Mouse (Mus musculus) embryonic facial prominence, embryonic 15.5 days (tissue): ENCODE measurements around the gene Mmp15. TPM values are rescaled to one million over a fixed set of nuclear protein-coding genes. Genes with fewer than 3 reads are reported as not detected.

Experiments
- ATAC-seq: fragments of 200-750 bp; cut with Nextera tagmentation; 2 replicates; pipeline ENCODE4 v1.8.0; 2017; ENCODE audit warnings: low read depth, moderate TSS enrichment; ENCODE audit not compliant: insufficient number of reproducible peaks, low FRiP score, low TSS enrichment
- H3K27ac ChIP-seq: fragments of 300-500 bp; sonication (generic); replicated peaks from 2 replicates; pipeline ENCODE4 v1.5.1; 2015; ENCODE audit warnings: mild to moderate bottlenecking, inconsistent platforms
- H3K27me3 ChIP-seq: fragments of 300-500 bp; sonication (generic); 2 replicates; pipeline ENCODE4 v1.6.1; 2015; ENCODE audit warnings: inconsistent platforms
- H3K36me3 ChIP-seq: fragments of 300-500 bp; sonication (generic); 2 replicates; pipeline ENCODE4 v1.6.1; 2015; ENCODE audit warnings: mild to moderate bottlenecking, inconsistent platforms
- H3K4me1 ChIP-seq: fragments of 300-500 bp; sonication (generic); 2 replicates; pipeline ENCODE4 v1.6.1; 2015; ENCODE audit warnings: inconsistent platforms
- H3K4me2 ChIP-seq: fragments of 300-500 bp; sonication (generic); replicated peaks from 2 replicates; pipeline ENCODE4 v1.6.1; 2015; ENCODE audit warnings: mild to moderate bottlenecking, inconsistent platforms
- H3K4me3 ChIP-seq: fragments of 300-500 bp; sonication (generic); replicated peaks from 2 replicates; pipeline ENCODE4 v1.5.1; 2015; ENCODE audit warnings: mild to moderate bottlenecking, inconsistent platforms
- H3K9ac ChIP-seq: fragments of 300-500 bp; sonication (generic); 2 replicates; pipeline ENCODE4 v1.6.1; 2015; ENCODE audit warnings: inconsistent platforms
- H3K9me3 ChIP-seq: fragments of 300-500 bp; sonication (generic); replicated peaks from 2 replicates; pipeline ENCODE4 v1.6.1; 2016; ENCODE audit warnings: inconsistent platforms
- WGBS: fragments of 180-500 bp; shearing (Covaris S2); methylation state at CpG from one replicate; pipeline ENCODE4 v1.1.7; 2015; 5-methylcytosine and 5-hydroxymethylcytosine counted together
- polyA plus RNA-seq: library from polyadenylated mRNA; unstranded; fragments of >200 nt; fragmentation: Nextera tagmentation; extraction: Ambion mirVana; gene quantifications from 2 replicates; pipeline ENCODE4 v1.2.1, GENCODE M21; 2015

Gene Mmp15
- polyA plus RNA-seq, 1 experiment from 2014 or later = 13.0 TPM

DNA sequence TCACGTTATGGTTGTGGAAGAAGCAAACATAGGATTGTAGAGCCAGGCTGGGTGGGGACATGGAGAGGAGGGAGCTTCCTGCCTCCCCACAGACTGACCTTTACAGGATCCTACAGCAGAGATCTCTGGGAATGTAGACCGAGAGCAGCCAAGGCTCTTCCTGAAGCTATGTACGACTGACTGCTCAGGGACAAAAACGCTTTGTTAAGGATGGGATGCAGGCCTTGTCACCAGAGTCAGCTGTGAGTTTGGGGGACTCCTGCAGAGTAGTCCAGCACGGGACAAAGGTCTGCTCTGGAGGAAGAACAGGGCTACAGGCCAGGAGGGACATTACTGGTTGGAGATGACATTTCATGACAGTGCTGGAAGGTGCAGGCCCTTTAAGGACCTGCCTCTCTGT lies 27.4 kb upstream of the Mmp15 start:
- H3K9ac ChIP-seq = no peak overlapping the region
- no peak overlapping the region for H3K27ac ChIP-seq
- H3K36me3 ChIP-seq = peaks cover 54% of the 10 kb centered on the region
- no peak overlapping the region for H3K4me3 ChIP-seq
- H3K27me3 ChIP-seq = no peaks in the 10 kb centered on the region
- H3K9me3 ChIP-seq = no peaks in the 10 kb centered on the region
- no peak for ATAC-seq
- 47% methylated on average over 5 of the region's 5 CpGs for WGBS
- H3K4me1 ChIP-seq = peaks cover 20% of the 10 kb centered on the region
- H3K4me2 ChIP-seq = no peak overlapping the region

DNA sequence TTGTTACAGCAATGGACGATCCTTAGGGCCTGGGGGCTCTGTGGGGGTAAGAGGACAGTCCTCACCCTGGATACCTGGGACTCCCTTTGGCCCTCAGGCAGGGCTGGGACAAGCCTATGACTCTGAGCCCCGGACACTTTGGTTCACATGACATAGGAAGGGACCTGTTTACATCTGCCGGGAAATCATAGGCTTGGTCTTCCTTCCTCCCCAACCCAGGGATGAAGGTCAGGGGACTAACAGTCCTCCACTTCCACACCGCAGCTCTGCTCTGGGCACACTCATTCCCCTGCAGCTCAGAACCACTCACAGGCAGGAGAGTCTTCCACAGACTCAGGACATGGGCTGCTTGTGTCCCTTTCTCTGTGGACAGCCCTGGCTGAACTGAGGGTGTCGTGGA lies 25.2 kb upstream of the Mmp15 start:
- ATAC-seq = no peak
- H3K27ac ChIP-seq = no peak overlapping the region
- no peak overlapping the region for H3K4me2 ChIP-seq
- peaks cover 54% of the 10 kb centered on the region for H3K36me3 ChIP-seq
- 82% methylated on average over 5 of the region's 5 CpGs for WGBS
- H3K9me3 ChIP-seq = no peaks in the 10 kb centered on the region
- no peaks in the 10 kb centered on the region for H3K27me3 ChIP-seq
- no peak overlapping the region for H3K4me3 ChIP-seq
- H3K4me1 ChIP-seq = peaks cover 17% of the 10 kb centered on the region
- H3K9ac ChIP-seq = no peak overlapping the region

DNA sequence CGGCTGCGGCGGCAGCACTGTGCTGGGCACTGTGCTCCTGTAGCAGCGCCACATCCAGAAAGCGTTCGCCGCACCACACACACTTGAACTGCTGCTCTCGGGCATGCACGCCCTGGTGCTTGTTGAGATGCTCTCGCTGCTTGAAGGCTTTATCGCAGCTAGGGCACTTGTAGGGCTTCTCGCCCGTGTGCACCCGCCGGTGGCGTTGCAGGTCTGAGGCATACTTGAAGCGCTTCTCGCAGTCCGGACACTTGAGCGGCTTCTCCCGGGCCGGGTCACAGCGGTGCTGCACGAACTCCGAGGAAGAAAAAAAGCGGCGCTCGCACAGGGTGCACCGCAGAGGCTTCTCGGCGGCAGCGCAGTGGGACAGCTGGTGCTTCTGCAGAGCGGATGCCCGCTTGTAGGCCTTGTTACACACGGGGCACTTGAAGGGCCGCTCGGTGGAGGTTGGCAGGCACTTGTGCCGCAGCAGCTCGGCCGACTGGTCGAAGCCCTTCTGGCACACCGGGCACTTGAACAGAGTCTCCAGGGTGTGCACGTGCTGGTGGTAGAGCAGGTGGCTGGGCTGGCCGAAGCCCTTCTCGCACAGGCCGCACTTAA lies 24.1 kb upstream of the Mmp15 start:
- no peak overlapping the region for H3K4me3 ChIP-seq
- 89% methylated on average over 46 of the region's 46 CpGs for WGBS
- no peaks in the 10 kb centered on the region for H3K27me3 ChIP-seq
- H3K9ac ChIP-seq = no peak overlapping the region
- H3K4me2 ChIP-seq = no peak overlapping the region
- H3K4me1 ChIP-seq = peaks cover 23% of the 10 kb centered on the region
- H3K9me3 ChIP-seq = no peaks in the 10 kb centered on the region
- peaks cover 54% of the 10 kb centered on the region for H3K36me3 ChIP-seq
- H3K27ac ChIP-seq = no peak overlapping the region
- ATAC-seq = no peak

DNA sequence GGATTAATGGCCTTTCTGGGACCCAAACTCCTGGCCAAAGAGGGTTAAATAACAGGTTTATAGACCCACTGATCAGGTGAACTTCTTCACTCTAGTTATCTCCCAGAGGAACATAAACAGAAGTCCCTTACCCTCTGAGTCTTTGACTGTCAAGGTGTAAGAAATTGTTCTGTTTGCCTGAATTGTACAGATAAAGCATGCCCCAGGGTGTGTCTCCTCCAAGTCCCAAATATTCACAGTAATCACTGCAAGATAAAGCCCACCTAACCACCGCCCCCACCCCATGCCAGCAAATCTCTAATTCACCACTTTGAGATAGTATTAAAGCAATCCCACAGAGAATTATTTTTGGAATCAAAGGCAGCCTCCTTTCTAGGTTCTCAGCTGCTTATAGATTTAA lies 21.7 kb upstream of the Mmp15 start:
- Histone ChIP-seq H3K4me3 (peak overlapping the region; percentile 85), H3K4me2 (peak overlapping the region; percentile 80), H3K27me3 (no peaks in the 10 kb centered on the region), H3K9me3 (no peaks in the 10 kb centered on the region), H3K4me1 (peaks cover 28% of the 10 kb centered on the region), H3K9ac (peak overlapping the region; percentile 78), H3K36me3 (peaks cover 53% of the 10 kb centered on the region), H3K27ac (no peak overlapping the region)
- 44% methylated on average over 1 of the region's 1 CpGs for WGBS
- no peak for ATAC-seq

DNA sequence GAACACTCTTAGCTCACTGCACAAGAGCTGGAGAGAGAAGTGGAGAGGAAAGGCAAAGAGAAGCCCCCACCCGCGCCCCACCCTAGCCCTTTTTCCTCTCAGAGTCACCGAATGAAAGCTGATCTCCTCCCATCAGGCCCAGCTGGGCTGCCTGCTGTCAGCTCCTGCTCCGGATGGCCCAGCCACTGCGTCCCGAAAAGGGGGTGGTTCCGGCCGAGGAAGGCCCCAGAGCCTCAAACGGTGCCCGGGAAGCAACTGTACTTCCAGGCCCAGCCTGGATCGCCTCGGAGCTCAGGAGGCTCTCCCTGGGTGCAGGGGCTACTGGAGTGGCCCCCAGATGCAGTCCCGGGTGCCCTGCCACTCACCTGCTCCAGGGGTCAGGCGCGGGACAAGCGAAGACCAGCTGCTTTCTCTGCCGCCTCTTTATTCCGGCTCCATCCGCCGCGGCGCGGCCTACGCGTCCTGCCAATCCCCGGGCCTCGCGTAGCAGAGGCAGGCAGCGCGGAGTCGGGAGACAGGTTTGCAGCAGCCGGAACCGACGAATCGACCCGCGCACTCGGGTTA lies 20.8 kb upstream of the Mmp15 start:
- peak; percentile 51 for ATAC-seq
- Histone ChIP-seq H3K9ac (peak overlapping the region; percentile 78), H3K4me2 (peak overlapping the region; percentile 80), H3K4me3 (peak overlapping the region; percentile 85), H3K27me3 (no peaks in the 10 kb centered on the region), H3K4me1 (peaks cover 28% of the 10 kb centered on the region), H3K27ac (peak overlapping the region; percentile 98), H3K9me3 (no peaks in the 10 kb centered on the region), H3K36me3 (peaks cover 45% of the 10 kb centered on the region)
- under 1% methylated on average over 38 of the region's 38 CpGs for WGBS

DNA sequence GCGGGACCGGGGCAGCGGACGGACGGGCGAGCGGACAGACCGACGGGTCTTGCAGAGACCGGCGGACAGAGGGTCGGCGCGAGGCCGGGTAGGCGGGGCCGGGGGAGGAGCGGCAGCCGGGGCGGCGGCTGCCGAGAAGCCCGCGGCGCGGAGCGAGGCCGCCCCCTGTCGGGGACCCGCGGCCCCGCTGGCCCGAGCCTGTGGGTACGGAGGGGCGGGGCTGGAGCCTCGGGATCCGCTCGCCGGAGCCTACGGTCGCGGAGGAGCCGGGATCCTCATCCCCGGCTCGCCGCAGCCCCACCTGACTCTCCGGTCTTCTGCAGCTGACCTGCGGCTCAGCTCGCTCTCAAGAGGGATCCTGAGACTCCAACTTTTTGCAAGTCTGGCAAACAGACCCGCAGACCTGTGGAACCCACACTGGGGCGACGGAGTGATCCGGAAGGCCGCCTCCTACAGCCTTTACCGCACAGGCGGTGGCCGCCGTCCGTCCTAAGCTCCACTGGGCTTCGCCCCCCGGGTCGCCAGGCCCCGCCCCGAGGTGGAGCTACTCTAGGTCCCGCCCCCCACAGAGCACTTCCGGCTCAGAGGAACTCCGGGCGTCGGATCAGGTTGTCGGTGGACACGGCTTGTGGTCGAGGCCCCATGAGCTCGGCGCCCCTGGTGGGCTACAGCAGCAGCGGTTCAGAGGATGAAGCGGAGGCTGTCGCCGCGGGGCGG lies 20.2 kb upstream of the Mmp15 start, which contains the start of the genes Zfp319 and Usb1:
Zfp319 (minus strand) TSS at position 231 of the 717 bp plus-strand sequence.
Usb1 (plus strand) TSS at position 565 of the 717 bp plus-strand sequence.
- ATAC-seq = peak; percentile 95
- peak within 1 kb of the TSS; percentile 80 for H3K4me2 ChIP-seq
- H3K27me3 ChIP-seq = no peaks in the 10 kb centered on the region
- peaks cover 39% of the 10 kb centered on the region for H3K36me3 ChIP-seq
- peak within 1 kb of the TSS; percentile 78 for H3K9ac ChIP-seq
- WGBS = under 1% methylated on average over 79 of the region's 80 CpGs
- H3K4me3 ChIP-seq = peak within 1 kb of the TSS; percentile 85
- peaks cover 28% of the 10 kb centered on the region for H3K4me1 ChIP-seq
- no peaks in the 10 kb centered on the region for H3K9me3 ChIP-seq
- H3K27ac ChIP-seq = peak within 1 kb of the TSS; percentile 98

DNA sequence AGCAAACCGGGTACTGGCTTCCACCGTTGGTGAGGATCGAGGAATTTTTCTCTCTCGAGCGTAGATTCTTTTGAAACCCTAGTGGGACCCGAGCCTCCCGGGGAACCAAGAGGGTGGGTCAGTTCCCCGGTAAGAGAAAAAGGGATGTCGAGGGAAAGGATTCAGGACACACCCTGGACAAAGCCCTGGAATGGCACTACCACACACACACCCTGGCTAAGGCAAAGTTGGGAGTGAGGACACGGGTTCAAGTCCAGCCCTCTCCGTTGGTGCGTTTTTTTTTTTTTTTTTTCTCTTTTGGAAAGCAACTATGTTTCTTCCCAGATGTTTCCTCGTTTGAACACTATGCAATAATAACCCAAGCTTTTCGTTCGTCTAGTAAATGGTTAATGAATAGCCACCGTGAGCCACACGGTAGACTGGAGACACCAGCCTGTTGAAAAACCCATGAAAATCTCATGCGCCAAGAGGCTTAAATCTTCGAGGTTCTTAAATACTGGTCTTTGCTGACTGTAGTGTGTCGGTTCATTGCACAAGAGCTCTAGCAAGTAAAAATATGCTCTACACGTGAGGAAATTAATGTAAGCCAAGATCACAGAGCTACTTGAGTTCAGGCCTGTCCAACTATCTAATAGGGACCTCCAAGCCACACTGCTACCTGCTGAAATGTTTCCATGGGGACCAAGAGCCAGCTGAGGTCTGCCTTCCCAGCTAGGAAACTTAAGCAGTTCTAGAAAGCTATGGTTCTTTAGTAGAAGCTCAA lies 19.4 kb upstream of the Mmp15 start:
- 19% methylated on average over 21 of the region's 21 CpGs for WGBS
- peak overlapping the region; percentile 54 for H3K9ac ChIP-seq
- peak overlapping the region; percentile 98 for H3K27ac ChIP-seq
- H3K9me3 ChIP-seq = no peaks in the 10 kb centered on the region
- peaks cover 28% of the 10 kb centered on the region for H3K4me1 ChIP-seq
- H3K4me2 ChIP-seq = peak overlapping the region; percentile 80
- peak overlapping the region; percentile 85 for H3K4me3 ChIP-seq
- H3K36me3 ChIP-seq = peaks cover 34% of the 10 kb centered on the region
- no peak for ATAC-seq
- no peaks in the 10 kb centered on the region for H3K27me3 ChIP-seq

DNA sequence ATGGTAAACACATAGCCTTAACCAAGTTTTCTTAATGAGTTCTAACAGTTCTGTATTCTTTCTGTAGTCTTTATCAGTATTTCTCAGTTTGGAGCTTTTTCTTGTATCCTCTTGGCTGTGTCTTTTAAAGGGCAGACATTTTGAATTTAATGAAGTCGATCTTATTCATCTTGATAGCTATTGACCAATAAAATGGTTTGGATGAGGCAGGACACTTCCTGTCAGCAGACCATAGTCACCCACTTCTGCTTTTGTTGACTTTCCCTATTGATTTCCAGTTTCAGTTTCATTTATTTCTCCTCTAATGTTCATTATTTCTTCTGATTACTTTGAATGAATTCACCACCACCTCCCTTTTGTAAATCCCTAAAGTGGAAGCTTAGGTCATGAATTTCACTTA lies 16.4 kb upstream of the Mmp15 start:
- Histone ChIP-seq H3K4me3 (no peak overlapping the region), H3K27ac (no peak overlapping the region), H3K9me3 (no peaks in the 10 kb centered on the region), H3K27me3 (no peaks in the 10 kb centered on the region), H3K9ac (no peak overlapping the region), H3K4me1 (peaks cover 14% of the 10 kb centered on the region), H3K4me2 (no peak overlapping the region), H3K36me3 (peaks cover 42% of the 10 kb centered on the region)
- no peak for ATAC-seq
- WGBS = 84% methylated on average over 1 of the region's 1 CpGs

DNA sequence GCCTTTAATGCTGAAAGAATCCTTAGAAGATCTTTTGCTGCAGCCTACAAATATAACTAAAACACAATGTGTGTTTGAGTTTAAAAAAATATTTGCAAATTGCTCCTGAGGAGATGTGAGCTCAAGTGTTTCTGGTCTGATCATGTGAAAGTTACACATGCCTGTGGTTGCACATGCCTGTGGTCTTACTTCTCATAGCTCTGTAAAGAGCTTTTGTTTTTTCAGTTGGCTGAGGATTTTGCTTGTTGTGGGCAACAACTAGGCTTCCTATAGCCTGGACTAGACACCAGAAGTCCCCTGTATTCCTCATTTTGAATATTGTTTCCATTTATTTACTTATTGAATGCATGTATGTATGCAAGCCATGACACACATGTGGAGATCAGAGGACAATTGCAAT lies 15.7 kb upstream of the Mmp15 start:
- ATAC-seq = no peak
- H3K36me3 ChIP-seq = peaks cover 47% of the 10 kb centered on the region

DNA sequence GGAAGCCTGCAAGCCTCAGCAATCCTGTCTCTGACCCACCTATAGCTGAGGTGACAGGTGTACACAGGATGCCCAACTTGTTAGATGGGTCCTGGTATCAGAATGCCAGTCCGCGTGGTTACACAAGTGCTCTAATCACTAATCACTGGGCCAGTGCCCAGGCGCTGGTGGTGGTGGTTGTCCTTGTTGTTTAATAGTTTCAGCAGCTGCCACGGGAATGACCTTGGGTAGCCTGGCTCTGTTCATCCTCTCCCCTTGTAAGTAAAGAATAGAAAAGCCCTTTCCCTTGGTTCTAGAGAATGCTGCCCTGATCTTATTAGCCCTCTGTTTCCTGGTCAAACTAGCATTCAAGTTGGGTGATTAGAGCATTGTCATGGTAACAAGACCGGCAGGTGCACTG lies 10.3 kb upstream of the Mmp15 start:
- Histone ChIP-seq H3K27me3 (no peaks in the 10 kb centered on the region), H3K9me3 (no peaks in the 10 kb centered on the region), H3K4me1 (no peaks in the 10 kb centered on the region), H3K9ac (no peak overlapping the region), H3K4me2 (no peak overlapping the region), H3K27ac (no peak overlapping the region), H3K4me3 (no peak overlapping the region), H3K36me3 (peaks cover 77% of the 10 kb centered on the region)
- no peak for ATAC-seq
- 72% methylated on average over 5 of the region's 5 CpGs for WGBS

More for the DNA sequence above, 15.7 kb upstream of the Mmp15 start:
- Histone ChIP-seq H3K4me1 (peaks cover 11% of the 10 kb centered on the region; the same call in 1 of the 2 replicates), H3K9me3 (no peaks in the 10 kb centered on the region), H3K9ac (no peak overlapping the region), H3K4me2 (no peak overlapping the region), H3K4me3 (no peak overlapping the region), H3K27me3 (no peaks in the 10 kb centered on the region), H3K27ac (no peak overlapping the region)

DNA sequence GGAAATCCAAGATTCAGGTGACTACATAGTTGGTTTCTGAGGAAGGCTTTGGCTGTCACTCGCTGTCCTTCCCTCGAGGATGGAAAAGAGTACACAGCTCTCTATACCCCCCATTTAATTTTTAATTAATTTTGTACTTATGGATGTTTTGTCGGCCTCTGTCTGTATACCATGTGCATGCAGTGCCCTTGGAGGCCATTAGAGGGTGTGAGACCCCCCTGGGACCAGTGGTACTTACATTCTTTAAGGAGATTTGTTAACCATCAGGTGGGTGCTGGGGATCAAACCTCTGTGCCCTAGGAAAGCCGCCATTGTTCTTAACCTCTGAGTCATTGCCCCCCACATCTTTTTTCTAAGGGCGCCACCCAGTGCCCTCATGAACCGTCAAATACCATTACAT lies 7.4 kb upstream of the Mmp15 start:
- no peaks in the 10 kb centered on the region for H3K27me3 ChIP-seq
- H3K36me3 ChIP-seq = peaks cover 59% of the 10 kb centered on the region
- H3K9me3 ChIP-seq = no peaks in the 10 kb centered on the region
- no peak overlapping the region for H3K9ac ChIP-seq
- no peak for ATAC-seq
- no peak overlapping the region for H3K27ac ChIP-seq
- H3K4me1 ChIP-seq = peaks cover 17% of the 10 kb centered on the region
- H3K4me2 ChIP-seq = no peak overlapping the region
- WGBS = 66% methylated on average over 6 of the region's 6 CpGs
- H3K4me3 ChIP-seq = no peak overlapping the region
